8 mouse cellular contexts compared by ENCODE assay signal in the genomic region with DNA sequence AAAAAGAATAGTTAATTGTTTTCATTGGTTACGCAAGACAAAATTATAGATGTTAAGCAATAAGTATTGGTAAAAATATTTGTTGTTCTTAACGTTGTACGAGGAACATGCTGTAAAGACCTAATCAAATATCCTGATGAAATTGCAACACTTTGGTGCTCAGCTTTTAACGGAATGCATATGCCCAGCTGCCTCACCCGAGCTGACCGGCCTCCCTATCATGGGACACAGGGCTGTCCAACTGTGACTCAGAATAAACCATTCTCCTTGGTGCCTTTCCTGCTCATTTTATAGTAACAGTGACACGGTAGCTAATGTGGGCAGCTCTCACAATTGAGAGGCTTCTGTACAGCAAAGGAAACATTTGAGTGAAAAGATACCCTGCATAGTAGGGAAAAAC. TPM values are rescaled to one million over a fixed set of nuclear protein-coding genes. Genes with fewer than 3 reads are reported as not detected.
DNase-seq lines count a peak whose midpoint lies in the region; ATAC-seq and TF ChIP-seq lines count a peak whose summit lies in the region.

No protein-coding gene starts in this region.

- peaks cover 6% of the 10 kb centered on the region; the same call in 1 of the 2 replicates for H3K4me1 ChIP-seq in lung, embryonic 14.5 days (ENCODE audit: insufficient read depth)
- peaks cover 25% of the 10 kb centered on the region for H3K4me1 ChIP-seq in forebrain, embryonic 15.5 days
- peaks cover 16% of the 10 kb centered on the region for H3K4me1 ChIP-seq in limb, embryonic 12.5 days (replicated peaks)
- peaks cover 15% of the 10 kb centered on the region for H3K4me1 ChIP-seq in stomach, embryonic 14.5 days (ENCODE audit: control insufficient read depth, insufficient read depth, low read length)

- H3K27me3 ChIP-seq in lung, embryonic 14.5 days (ENCODE audit: insufficient read depth, low read length): no peaks in the 10 kb centered on the region
- H3K27me3 ChIP-seq in forebrain, embryonic 15.5 days: no peaks in the 10 kb centered on the region
- peaks cover 3% of the 10 kb centered on the region; the same call in 1 of the 2 replicates for H3K27me3 ChIP-seq in limb, embryonic 12.5 days
- H3K27me3 ChIP-seq in stomach, embryonic 14.5 days (ENCODE audit: control insufficient read depth, insufficient read depth, low read length): no peaks in the 10 kb centered on the region

- H3K36me3 ChIP-seq in lung, embryonic 14.5 days (ENCODE audit: insufficient read depth): no peaks in the 10 kb centered on the region
- H3K36me3 ChIP-seq in forebrain, embryonic 15.5 days: no peaks in the 10 kb centered on the region
- H3K36me3 ChIP-seq in limb, embryonic 12.5 days: no peaks in the 10 kb centered on the region
- no peaks in the 10 kb centered on the region for H3K36me3 ChIP-seq in stomach, embryonic 14.5 days (ENCODE audit: control insufficient read depth, insufficient read depth, low read length)

- H3K4me2 ChIP-seq in lung, embryonic 14.5 days: peak overlapping the region; percentile 73
- H3K4me2 ChIP-seq in forebrain, embryonic 15.5 days (replicated peaks): peak overlapping the region; percentile 60
- H3K4me2 ChIP-seq in limb, embryonic 12.5 days: peak overlapping the region; percentile 57
- H3K4me2 ChIP-seq in stomach, embryonic 14.5 days (replicated peaks; ENCODE audit: low read depth, low read length): peak overlapping the region; percentile 61

- WGBS in lung, embryonic 14.5 days: 69% methylated on average over 7 of the region's 7 CpGs
- WGBS in forebrain, embryonic 15.5 days: 65% methylated on average over 7 of the region's 7 CpGs
- WGBS in limb, embryonic 12.5 days: 63% methylated on average over 7 of the region's 7 CpGs
- 74% methylated on average over 7 of the region's 7 CpGs for WGBS in stomach, embryonic 14.5 days

- ATAC-seq in lung, embryonic 14.5 days (ENCODE audit: insufficient read depth): no peak
- no peak for ATAC-seq in forebrain, embryonic 15.5 days (replicated peaks)
- ATAC-seq in limb, embryonic 12.5 days (ENCODE audit: insufficient number of reproducible peaks, insufficient read depth, low FRiP score, low TSS enrichment, low read depth): no peak
- no peak for ATAC-seq in stomach, embryonic 14.5 days (ENCODE audit: insufficient number of reproducible peaks, insufficient read depth, low FRiP score, low read depth)

- H3K4me3 ChIP-seq in lung, embryonic 14.5 days (ENCODE audit: low read depth, low read length): peak overlapping the region; percentile 89
- no peak overlapping the region for H3K4me3 ChIP-seq in forebrain, embryonic 15.5 days
- H3K4me3 ChIP-seq in limb, embryonic 12.5 days (replicated peaks): no peak overlapping the region
- peak overlapping the region; percentile 89 for H3K4me3 ChIP-seq in stomach, embryonic 14.5 days (ENCODE audit: low read depth, low read length)

- no peak for DNase-seq in lung, embryonic 14.5 days
- no peak for DNase-seq in lung, postnatal 10 days
- no peak for DNase-seq in thymus, postnatal 14 days
- no peak for DNase-seq in c-Kit-positive CD71-positive TER-119-positive erythroid progenitor cells, embryonic 14.5 days (ENCODE audit: low spot score)
- no peak for DNase-seq in cerebellum, adult 11 months

- no peaks in the 10 kb centered on the region for H3K9me3 ChIP-seq in lung, embryonic 14.5 days (ENCODE audit: low read depth, low read length)
- H3K9me3 ChIP-seq in forebrain, embryonic 15.5 days: no peaks in the 10 kb centered on the region
- H3K9me3 ChIP-seq in limb, embryonic 12.5 days: no peaks in the 10 kb centered on the region
- no peaks in the 10 kb centered on the region for H3K9me3 ChIP-seq in stomach, embryonic 14.5 days (ENCODE audit: control insufficient read depth, low read depth, low read length)

- no peak for TF ChIP-seq CTCF in lung, embryonic 14.5 days (IDR thresholded peaks at IDR 0.05; ENCODE audit: low read depth)

- no peak overlapping the region; the same call in 1 of the 2 replicates for H3K9ac ChIP-seq in lung, embryonic 14.5 days
- 0 out of 2 replicates have a peak overlapping the region, but pooled peaks have one; percentile 9 for H3K9ac ChIP-seq in forebrain, embryonic 15.5 days (replicated peaks)
- H3K9ac ChIP-seq in limb, embryonic 12.5 days (replicated peaks): no peak overlapping the region
- H3K9ac ChIP-seq in stomach, embryonic 14.5 days (replicated peaks; ENCODE audit: low read depth, low read length): no peak overlapping the region

- H3K27ac ChIP-seq in lung, embryonic 14.5 days (ENCODE audit: low read depth): no peak overlapping the region
- no peak overlapping the region for H3K27ac ChIP-seq in forebrain, embryonic 15.5 days (replicated peaks)
- H3K27ac ChIP-seq in limb, embryonic 12.5 days: no peak overlapping the region
- H3K27ac ChIP-seq in stomach, embryonic 14.5 days (ENCODE audit: low read length): no peak overlapping the region

RNA-seq across cellular contexts. Expression of gene Ppip5k2, which starts 0.9 kb away (rescaled TPM):
- 38.8 and 41.4 TPM in 2 replicates for polyA plus RNA-seq in lung, embryonic 14.5 days (2014; fragmentation: Nextera tagmentation; extraction: Ambion mirVana)
- 47.4 and 48.5 TPM in 2 replicates for polyA plus RNA-seq in forebrain, embryonic 15.5 days (2015; fragmentation: Nextera tagmentation; extraction: Ambion mirVana)
- polyA plus RNA-seq in limb, embryonic 12.5 days (2016; fragmentation: Nextera tagmentation; extraction: Ambion mirVana): 48.1 and 50.8 TPM in 2 replicates
- 47.7 and 47.8 TPM in 2 replicates for polyA plus RNA-seq in stomach, embryonic 14.5 days (2014; fragmentation: Nextera tagmentation; extraction: Ambion mirVana)

RNA-seq across cellular contexts. Expression of gene Gin1, which starts 1.1 kb away (rescaled TPM):
- polyA plus RNA-seq in lung, embryonic 14.5 days (2014; fragmentation: Nextera tagmentation; extraction: Ambion mirVana): 15.2 and 17.3 TPM in 2 replicates
- polyA plus RNA-seq in forebrain, embryonic 15.5 days (2015; fragmentation: Nextera tagmentation; extraction: Ambion mirVana): 20.1 and 20.7 TPM in 2 replicates
- 15.4 and 20.3 TPM in 2 replicates for polyA plus RNA-seq in limb, embryonic 12.5 days (2016; fragmentation: Nextera tagmentation; extraction: Ambion mirVana)
- 16.4 and 19.3 TPM in 2 replicates for polyA plus RNA-seq in stomach, embryonic 14.5 days (2014; fragmentation: Nextera tagmentation; extraction: Ambion mirVana)

Comparison
In these comparisons a context has a peak if more than half of its experiments do, and no peak if none do; other contexts are left out.
1. H3K4me3 ChIP-seq: peak in lung, embryonic 14.5 days (single experiment) and stomach, embryonic 14.5 days (single experiment); none in forebrain, embryonic 15.5 days (single experiment) and limb, embryonic 12.5 days (single experiment).
2. Peak in every context shown above with its lines, with median percentiles within 50 percentile points of each other: H3K4me2 ChIP-seq.